Mouse (Mus musculus) limb, embryonic 11.5 days (tissue): ENCODE data around the gene Gm10272. TPM values are rescaled to one million over a fixed set of nuclear protein-coding genes. Genes with fewer than 3 reads are reported as not detected.
"Not testable (repeated sequence)": the region's sequence is repeated elsewhere in the genome, so short reads cannot be mapped to it uniquely, and the experiment has no call there.

Experiments
- ATAC-seq: fragments of 200-750 bp; cut with Nextera tagmentation; 2 replicates; pipeline ENCODE4 v1.8.0; 2017; ENCODE audit warnings: low read depth; ENCODE audit not compliant: insufficient number of reproducible peaks, low FRiP score, low TSS enrichment
- DNase-seq: peaks from one replicate; pipeline ENCODE4 v3.0.0-alpha.2; 2015; ENCODE audit warnings: low spot score
- H3K27ac ChIP-seq: fragments of 300-500 bp; sonication (generic); replicated peaks from 2 replicates; pipeline ENCODE4 v1.5.1; 2014; ENCODE audit warnings: low read depth, mild to moderate bottlenecking, low read length
- H3K27me3 ChIP-seq: fragments of 300-500 bp; sonication (generic); 2 replicates; pipeline ENCODE4 v1.6.1; 2014; ENCODE audit warnings: mild to moderate bottlenecking, low read length, mixed read lengths; ENCODE audit not compliant: control insufficient read depth, insufficient read depth
- H3K36me3 ChIP-seq: fragments of 300-500 bp; sonication (generic); 2 replicates; pipeline ENCODE4 v1.6.1; 2014; ENCODE audit warnings: mild to moderate bottlenecking, low read length, moderate library complexity, mixed read lengths; ENCODE audit not compliant: control insufficient read depth, insufficient read depth
- H3K4me1 ChIP-seq: fragments of 300-500 bp; sonication (generic); 2 replicates; pipeline ENCODE4 v1.6.1; 2014; ENCODE audit warnings: low read length, mixed read lengths; ENCODE audit not compliant: control insufficient read depth, insufficient read depth
- H3K4me2 ChIP-seq: fragments of 300-500 bp; sonication (generic); 2 replicates; pipeline ENCODE4 v1.6.1; 2014; ENCODE audit warnings: low read depth, mild to moderate bottlenecking, moderate library complexity; ENCODE audit not compliant: severe bottlenecking
- H3K4me3 ChIP-seq: fragments of 300-500 bp; sonication (generic); 2 replicates; pipeline ENCODE4 v1.5.1; 2014; ENCODE audit warnings: low read depth, low read length
- H3K9ac ChIP-seq: fragments of 300-500 bp; sonication (generic); 2 replicates; pipeline ENCODE4 v1.6.1; 2014; ENCODE audit warnings: mild to moderate bottlenecking, low read length
- H3K9me3 ChIP-seq: fragments of 300-500 bp; sonication (generic); 2 replicates; pipeline ENCODE4 v1.6.1; 2016; ENCODE audit warnings: low read length; ENCODE audit not compliant: control insufficient read depth
- WGBS: fragments of 180-500 bp; shearing (Covaris S2); extraction: QIAGEN DNeasy Blood & Tissue Kit; methylation state at CpG from one replicate; pipeline ENCODE4 v1.1.7; 2014; 5-methylcytosine and 5-hydroxymethylcytosine counted together
- polyA plus RNA-seq: library from polyadenylated mRNA; unstranded; fragments of >200 nt; fragmentation: Nextera tagmentation; extraction: Ambion mirVana; gene quantifications from 2 replicates; pipeline ENCODE4 v1.2.1, GENCODE M21; 2014

Gene Gm10272
- polyA plus RNA-seq, 1 experiment from 2014 or later, result not detected

GRCm38 (mm10) chr10:77738929-77739328 lies 32.5 kb downstream of the Gm10272 start:
- no peaks in the 10 kb centered on the region for H3K36me3 ChIP-seq
- whole genome bisulfite sequencing, result 86% methylated on average over 4 of the region's 4 CpGs
- no peak overlapping the region for H3K9ac ChIP-seq
- H3K27me3 ChIP-seq, result no peaks in the 10 kb centered on the region
- H3K27ac ChIP-seq, result no peak overlapping the region
- ATAC-seq (no peak), DNase-seq (no peak)
- no peak overlapping the region for H3K4me3 ChIP-seq
- no peak overlapping the region for H3K4me2 ChIP-seq
- H3K4me1 ChIP-seq, result peaks cover 15% of the 10 kb centered on the region
- no peaks in the 10 kb centered on the region for H3K9me3 ChIP-seq

- peak; percentile 30 for DNase-seq
- H3K9ac ChIP-seq, ATAC-seq, H3K4me2 ChIP-seq, H3K27me3 ChIP-seq, H3K4me3 ChIP-seq, H3K36me3 ChIP-seq, H3K9me3 ChIP-seq: not testable (repeated sequence)
- Histone ChIP-seq H3K4me1 (peaks cover 15% of the 10 kb centered on the region), H3K27ac (peak within 1 kb of the TSS; percentile 26; the same call in 1 of the 2 replicates)
- WGBS, result 43% methylated on average over 4 of the region's 5 CpGs
These were observed 35.7 kb downstream of the Gm10272 start, which contains the start of gene Gm18596 for GRCm38 (mm10) chr10:77741924-77742688. Gene Gm18596, minus strand, starts transcription at chr10:77742638.

GRCm38 (mm10) chr10:77750686-77751085 lies 44.3 kb downstream of the Gm10272 start:
- 67% methylated on average over 1 of the region's 1 CpGs for WGBS
- DNase-seq, H3K27ac ChIP-seq, H3K9me3 ChIP-seq, H3K9ac ChIP-seq, H3K36me3 ChIP-seq, ATAC-seq, H3K4me2 ChIP-seq, H3K4me3 ChIP-seq, H3K4me1 ChIP-seq, H3K27me3 ChIP-seq: not testable (repeated sequence)

GRCm38 (mm10) chr10:77751254-77751653 lies 44.8 kb downstream of the Gm10272 start, which contains the start of gene Gm9736:
Gene Gm9736, minus strand, starts transcription at chr10:77751354.
- ATAC-seq, H3K27ac ChIP-seq, H3K9me3 ChIP-seq, H3K36me3 ChIP-seq, H3K4me1 ChIP-seq, H3K4me3 ChIP-seq, H3K4me2 ChIP-seq, DNase-seq, H3K9ac ChIP-seq, H3K27me3 ChIP-seq: not testable (repeated sequence)
- 70% methylated on average over 1 of the region's 1 CpGs for WGBS

GRCm38 (mm10) chr10:77752312-77752711 lies 45.9 kb downstream of the Gm10272 start:
- H3K36me3 ChIP-seq, ATAC-seq, H3K9me3 ChIP-seq, DNase-seq, H3K27ac ChIP-seq, H3K9ac ChIP-seq, H3K4me1 ChIP-seq, H3K4me3 ChIP-seq, H3K27me3 ChIP-seq, H3K4me2 ChIP-seq: not testable (repeated sequence)
- WGBS, result 68% methylated on average over 3 of the region's 3 CpGs

GRCm38 (mm10) chr10:77753448-77753847 lies 47.0 kb downstream of the Gm10272 start:
- no peaks in the 10 kb centered on the region for H3K27me3 ChIP-seq
- ATAC-seq (no peak), DNase-seq (no peak)
- no peak overlapping the region for H3K9ac ChIP-seq
- no peak overlapping the region for H3K27ac ChIP-seq
- no peaks in the 10 kb centered on the region for H3K36me3 ChIP-seq
- no peak overlapping the region for H3K4me3 ChIP-seq
- no peaks in the 10 kb centered on the region for H3K4me1 ChIP-seq
- H3K9me3 ChIP-seq, result no peaks in the 10 kb centered on the region
- no peak overlapping the region for H3K4me2 ChIP-seq

Other genes starting within 250 kb of the Gm10272 start
- 43.4 and 43.8 TPM in 2 replicates for gene Fam207a, start 190.8 kb upstream of the Gm10272 start, polyA plus RNA-seq
- gene Itgb2, start 176.4 kb upstream of the Gm10272 start, polyA plus RNA-seq, result 0.64 and 0.68 TPM in 2 replicates
- gene Pttg1ip, start 124.9 kb upstream of the Gm10272 start, polyA plus RNA-seq, result 75.5 and 84.6 TPM in 2 replicates
- gene Sumo3, start 100.5 kb upstream of the Gm10272 start, polyA plus RNA-seq, result 340 and 351 TPM in 2 replicates
- gene Gm49325, start 100.4 kb upstream of the Gm10272 start, polyA plus RNA-seq, result 2.3 TPM in 1 of 2 replicates, not detected in the other
- 52.3 and 52.6 TPM in 2 replicates for gene Ube2g2, start 84.4 kb upstream of the Gm10272 start, polyA plus RNA-seq
- 0.45 and 0.84 TPM in 2 replicates for gene Tspear, start 20.1 kb upstream of the Gm10272 start, polyA plus RNA-seq
- gene Gm19402, start 15.9 kb upstream of the Gm10272 start, polyA plus RNA-seq, result not detected in 2 replicates
- not detected in 2 replicates for gene Gm9508, start 9.4 kb upstream of the Gm10272 start, polyA plus RNA-seq
- gene Gm10024, start 4.8 kb downstream of the Gm10272 start, polyA plus RNA-seq, result not detected in 2 replicates
- gene Gm10142, start 9.2 kb downstream of the Gm10272 start, polyA plus RNA-seq, result not detected in 2 replicates
- not detected in 2 replicates for gene Krtap12-1, start 14.0 kb downstream of the Gm10272 start, polyA plus RNA-seq
- not detected in 2 replicates for gene Gm10100, start 19.9 kb downstream of the Gm10272 start, polyA plus RNA-seq
- not detected in 2 replicates for gene Gm18596, start 36.0 kb downstream of the Gm10272 start, polyA plus RNA-seq
- not detected in 2 replicates for gene Gm9736, start 44.7 kb downstream of the Gm10272 start, polyA plus RNA-seq
- gene Gm3233, start 53.1 kb downstream of the Gm10272 start, polyA plus RNA-seq, result not detected in 2 replicates
- gene Gm3238, start 64.7 kb downstream of the Gm10272 start, polyA plus RNA-seq, result not detected in 2 replicates
- gene Gm7138, start 70.3 kb downstream of the Gm10272 start, polyA plus RNA-seq, result not detected in 2 replicates
- not detected in 2 replicates for gene Gm3250, start 75.9 kb downstream of the Gm10272 start, polyA plus RNA-seq
- gene Gm7137, start 81.6 kb downstream of the Gm10272 start, polyA plus RNA-seq, result not detected in 2 replicates
- not detected in 2 replicates for gene Gm9639, start 88.5 kb downstream of the Gm10272 start, polyA plus RNA-seq
- not detected in 2 replicates for gene Gm19668, start 92.5 kb downstream of the Gm10272 start, polyA plus RNA-seq
- not detected in 2 replicates for gene Gm9507, start 105.2 kb downstream of the Gm10272 start, polyA plus RNA-seq
- gene Gm2696, start 108.1 kb downstream of the Gm10272 start, polyA plus RNA-seq, result not detected in 2 replicates
- gene Krtap10-4, start 120.5 kb downstream of the Gm10272 start, polyA plus RNA-seq, result not detected in 2 replicates
- gene Krtap10-10, start 129.3 kb downstream of the Gm10272 start, polyA plus RNA-seq, result not detected in 2 replicates
- gene Gm36176, start 140.2 kb downstream of the Gm10272 start, polyA plus RNA-seq, result not detected in 2 replicates
- not detected in 2 replicates for gene Gm10318, start 146.2 kb downstream of the Gm10272 start, polyA plus RNA-seq
- not detected in 2 replicates for gene Gm3285, start 155.3 kb downstream of the Gm10272 start, polyA plus RNA-seq
- 1.4 and 1.5 TPM in 2 replicates for gene Lrrc3, start 195.9 kb downstream of the Gm10272 start, polyA plus RNA-seq